Mouse (Mus musculus) forebrain, postnatal 0 days (tissue): ENCODE results near the gene Rpl12. TPM values are rescaled to one million over a fixed set of nuclear protein-coding genes. Genes with fewer than 3 reads are reported as not detected.

Source experiments
- ATAC-seq: fragments of 200-750 bp; cut with Nextera tagmentation; 2 replicates; pipeline ENCODE4 v1.8.0; 2017; ENCODE audit warnings: mild to moderate bottlenecking, moderate library complexity
- DNase-seq: peaks from one replicate; pipeline ENCODE4 v3.0.0-alpha.2; 2015
- H3K27ac ChIP-seq: fragments of 300-500 bp; sonication (generic); 2 replicates; pipeline ENCODE4 v1.5.1; 2014; ENCODE audit warnings: low read depth, mild to moderate bottlenecking, antibody characterized with exemption, low read length, moderate library complexity, mixed read lengths
- H3K27me3 ChIP-seq: fragments of 300-500 bp; sonication (generic); 2 replicates; pipeline ENCODE4 v1.6.1; 2014; ENCODE audit warnings: mild to moderate bottlenecking, low read length, mixed read lengths; ENCODE audit not compliant: insufficient read depth
- H3K36me3 ChIP-seq: fragments of 300-500 bp; sonication (generic); 2 replicates; pipeline ENCODE4 v1.6.1; 2014; ENCODE audit warnings: mild to moderate bottlenecking, moderate library complexity; ENCODE audit not compliant: insufficient read depth
- H3K4me1 ChIP-seq: fragments of 300-500 bp; sonication (generic); 2 replicates; pipeline ENCODE4 v1.6.1; 2014; ENCODE audit warnings: antibody characterized with exemption; ENCODE audit not compliant: insufficient read depth
- H3K4me2 ChIP-seq: fragments of 300-500 bp; sonication (generic); 2 replicates; pipeline ENCODE4 v1.6.1; 2014; ENCODE audit warnings: low read depth, mild to moderate bottlenecking, moderate library complexity
- H3K4me3 ChIP-seq: fragments of 300-500 bp; sonication (generic); 2 replicates; pipeline ENCODE4 v1.5.1; 2014; ENCODE audit warnings: low read depth, low read length, mixed read lengths
- H3K9ac ChIP-seq: fragments of 300-500 bp; sonication (generic); 2 replicates; pipeline ENCODE4 v1.6.1; 2014; ENCODE audit warnings: mild to moderate bottlenecking
- H3K9me3 ChIP-seq: fragments of 300-500 bp; sonication (generic); 2 replicates; pipeline ENCODE4 v1.6.1; 2016; ENCODE audit warnings: low read length
- CTCF ChIP-seq: sonication (generic); IDR thresholded peaks from 2 replicates; pipeline ENCODE4 v1.5.1; 2016; ENCODE audit warnings: antibody characterized with exemption, control low read depth, low read depth
- WGBS: fragments of 180-500 bp; shearing (Covaris S2); extraction: QIAGEN DNeasy Blood & Tissue Kit; methylation state at CpG from one replicate; pipeline ENCODE4 v1.1.7; 2014; 5-methylcytosine and 5-hydroxymethylcytosine counted together
- polyA plus RNA-seq: library from polyadenylated mRNA; unstranded; fragments of >200 nt; fragmentation: Nextera tagmentation; extraction: Ambion mirVana; gene quantifications from 2 replicates; pipeline ENCODE4 v1.2.1, GENCODE M21; 2015
- total RNA-seq: library from RNA; depleted of rRNA; stranded (reverse); fragments of >200 nt; gene quantifications from 2 replicates; pipeline ENCODE4 v1.2.3, GENCODE M21; 2014

Gene Rpl12
- total and polyA plus RNA-seq, 2 experiments from 2014 or later: 102 to 266 TPM

GRCm38 (mm10) chr2:32964659-32965457, 3.5 kb downstream of the Rpl12 start:
- no peak for ATAC-seq
- Histone ChIP-seq H3K9ac (peak overlapping the region; percentile 6; the same call in 1 of the 2 replicates), H3K27me3 (no peaks in the 10 kb centered on the region), H3K4me2 (no peak overlapping the region), H3K27ac (no peak overlapping the region), H3K9me3 (no peaks in the 10 kb centered on the region), H3K4me3 (no peak overlapping the region), H3K36me3 (peaks cover 21% of the 10 kb centered on the region), H3K4me1 (peaks cover 12% of the 10 kb centered on the region)
- TF ChIP-seq CTCF: no peak
- 29% methylated on average over 10 of the region's 10 CpGs for WGBS
- DNase-seq: no peak

- H3K9ac ChIP-seq: no peak overlapping the region
- no peak overlapping the region for H3K27ac ChIP-seq
- no peak for TF ChIP-seq CTCF
- H3K27me3 ChIP-seq: no peaks in the 10 kb centered on the region
- no peaks in the 10 kb centered on the region for H3K9me3 ChIP-seq
- peaks cover 9% of the 10 kb centered on the region for H3K4me1 ChIP-seq
- peaks cover 21% of the 10 kb centered on the region for H3K36me3 ChIP-seq
- 19% methylated on average over 7 of the region's 7 CpGs for WGBS
- DNase-seq: no peak
- no peak for ATAC-seq
- no peak overlapping the region for H3K4me3 ChIP-seq
- H3K4me2 ChIP-seq: no peak overlapping the region
These were observed 4.3 kb downstream of the Rpl12 start for GRCm38 (mm10) chr2:32965511-32966183.

- WGBS: 9% methylated on average over 13 of the region's 13 CpGs
- Histone ChIP-seq H3K9ac (peak overlapping the region; percentile 79), H3K36me3 (peaks cover 21% of the 10 kb centered on the region), H3K4me1 (peaks cover 4% of the 10 kb centered on the region; the same call in 1 of the 2 replicates), H3K9me3 (no peaks in the 10 kb centered on the region), H3K27ac (peak overlapping the region; percentile 95), H3K4me3 (peak overlapping the region; percentile 65), H3K27me3 (no peaks in the 10 kb centered on the region), H3K4me2 (peak overlapping the region; percentile 75)
- TF ChIP-seq CTCF: no peak
- ATAC-seq (no peak), DNase-seq (no peak)
These were observed 4.9 kb downstream of the Rpl12 start for GRCm38 (mm10) chr2:32966184-32966688.

GRCm38 (mm10) chr2:32966689-32967631, 5.6 kb downstream of the Rpl12 start:
- peak overlapping the region; percentile 65 for H3K4me3 ChIP-seq
- no peaks in the 10 kb centered on the region for H3K9me3 ChIP-seq
- H3K27me3 ChIP-seq: no peaks in the 10 kb centered on the region
- ATAC-seq (peak; percentile 93), DNase-seq (peak; percentile 94)
- 2% methylated on average over 55 of the region's 55 CpGs for whole genome bisulfite sequencing
- H3K27ac ChIP-seq: peak overlapping the region; percentile 95
- H3K36me3 ChIP-seq: peaks cover 21% of the 10 kb centered on the region
- TF ChIP-seq CTCF: peak; percentile 63
- peak overlapping the region; percentile 75 for H3K4me2 ChIP-seq
- peaks cover 4% of the 10 kb centered on the region; the same call in 1 of the 2 replicates for H3K4me1 ChIP-seq
- peak overlapping the region; percentile 79 for H3K9ac ChIP-seq

- Histone ChIP-seq H3K4me1 (peaks cover 4% of the 10 kb centered on the region; the same call in 1 of the 2 replicates), H3K27me3 (no peaks in the 10 kb centered on the region), H3K9me3 (no peaks in the 10 kb centered on the region), H3K36me3 (peaks cover 25% of the 10 kb centered on the region), H3K4me2 (peak overlapping the region; percentile 75; the same call in 1 of the 2 replicates), H3K9ac (peak overlapping the region; percentile 79; the same call in 1 of the 2 replicates), H3K27ac (no peak overlapping the region), H3K4me3 (no peak overlapping the region)
- no peak for DNase-seq
- 83% methylated on average over 9 of the region's 9 CpGs for WGBS
- no peak for TF ChIP-seq CTCF
- ATAC-seq: no peak
These were observed 6.8 kb downstream of the Rpl12 start for GRCm38 (mm10) chr2:32968024-32968614.

- H3K4me1 ChIP-seq: peaks cover 4% of the 10 kb centered on the region; the same call in 1 of the 2 replicates
- H3K9ac ChIP-seq: no peak overlapping the region
- no peak overlapping the region for H3K4me3 ChIP-seq
- no peaks in the 10 kb centered on the region for H3K27me3 ChIP-seq
- H3K9me3 ChIP-seq: no peaks in the 10 kb centered on the region
- no peak overlapping the region for H3K4me2 ChIP-seq
- no peak for ATAC-seq
- no peak for DNase-seq
- no peak overlapping the region for H3K27ac ChIP-seq
- H3K36me3 ChIP-seq: peaks cover 22% of the 10 kb centered on the region
- WGBS: 87% methylated on average over 8 of the region's 8 CpGs
- no peak for TF ChIP-seq CTCF
These were observed 8.0 kb downstream of the Rpl12 start for GRCm38 (mm10) chr2:32969326-32969725.
